Mouse (Mus musculus) frontal cortex, postnatal 25 days (tissue): ENCODE measurements at regions not wholly inside any gene's neighbourhood (a gene's known extent, or its start where the extent isn't known, plus 50 kb on each side); places are given as distances from the start of the nearest gene placed in this dataset.
"Not testable (repeated sequence)": the region's sequence is repeated elsewhere in the genome, so short reads cannot be mapped to it uniquely, and the experiment has no call there.

ENCODE experiments used
- DNase-seq, 2 experiments: peaks; one replicate each; pipeline ENCODE4 v3.0.0; 2022; ENCODE audit warnings: low spot score in 2 of 2

DNA sequence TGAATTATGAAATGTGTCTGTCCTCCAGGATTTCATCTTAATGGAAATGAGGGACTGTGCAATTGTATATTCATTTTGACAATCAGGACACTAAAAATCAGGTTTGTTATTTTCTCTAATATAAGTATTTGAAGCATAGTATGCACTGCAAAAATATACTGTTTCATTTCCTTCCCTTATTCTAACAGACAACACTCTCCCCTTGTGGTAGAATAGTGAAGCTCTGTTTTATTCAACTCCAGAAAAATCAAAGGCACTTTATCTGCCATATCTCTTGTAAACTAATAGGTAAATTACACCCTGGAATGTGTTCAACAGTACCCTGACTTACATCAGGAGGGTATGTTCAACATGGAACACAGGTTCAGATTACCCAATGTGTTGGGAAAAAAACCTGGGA is 137.7 kb upstream of the Zfp960 start:
- no peak for DNase-seq

DNA sequence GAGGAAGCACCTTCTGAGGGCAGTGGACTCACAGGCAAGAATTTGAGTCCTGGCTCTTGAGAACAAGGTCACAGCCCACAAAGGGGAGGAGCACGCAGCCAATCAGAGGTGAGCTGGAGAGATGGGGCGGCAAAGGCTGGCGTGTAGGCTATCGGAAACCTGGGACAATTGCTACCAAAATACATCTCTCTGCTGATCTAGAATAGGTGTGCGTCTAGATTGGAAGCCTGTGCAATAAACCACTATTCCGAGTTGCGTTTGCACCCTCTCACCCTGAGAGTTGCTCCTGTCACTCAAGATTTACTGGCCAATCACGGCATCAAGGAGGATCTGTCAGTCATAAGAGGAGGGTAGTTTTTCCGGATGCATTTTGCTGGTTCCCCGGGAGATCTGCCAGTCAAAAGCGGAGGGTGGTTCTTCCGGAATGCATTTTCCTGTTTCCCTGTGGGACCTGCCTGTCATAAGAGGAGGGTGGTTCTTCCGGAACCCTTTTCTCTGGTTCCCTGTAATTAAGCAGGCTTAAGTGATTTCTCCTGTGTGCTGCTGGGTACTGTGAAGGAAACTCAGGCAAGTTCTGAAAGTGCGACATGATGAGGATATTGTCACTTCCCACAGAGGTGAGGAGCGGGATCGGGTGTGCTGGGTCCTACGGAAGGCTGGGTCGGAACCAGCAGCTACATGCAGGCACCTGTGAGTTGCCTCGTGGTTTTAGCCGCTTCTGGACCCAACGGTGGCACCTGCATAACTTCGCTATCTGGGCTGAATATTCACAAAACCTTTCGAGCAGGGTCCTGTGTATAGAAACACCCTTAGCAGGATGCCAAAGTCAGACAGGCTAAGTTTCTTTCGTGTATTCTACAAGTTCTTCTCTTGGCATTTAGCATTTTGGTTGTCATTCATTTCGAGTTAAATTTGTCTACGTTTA is 112.6 kb upstream of the Zfp960 start:
- DNase-seq = peak; percentile 77 to 80

DNA sequence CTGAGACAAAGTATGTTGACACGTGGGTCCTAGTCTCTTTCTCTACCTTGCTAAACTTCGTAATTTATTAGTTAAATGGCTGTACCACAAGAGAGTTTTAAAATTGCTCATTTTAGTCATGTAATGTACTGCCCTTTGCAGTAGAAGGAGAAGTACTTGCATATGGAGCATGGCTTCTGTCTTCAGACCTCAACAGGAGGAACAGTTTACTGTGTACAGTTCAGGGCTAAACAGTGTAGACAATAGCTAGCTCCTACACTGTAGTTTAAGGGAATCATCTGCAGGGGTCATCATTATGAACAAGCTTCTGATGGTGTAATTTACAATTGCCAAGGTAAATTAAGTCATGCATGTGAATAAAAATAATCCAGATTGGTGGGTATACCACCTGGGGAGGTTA is 111.8 kb upstream of the Zfp960 start:
- not testable (repeated sequence) for DNase-seq

DNA sequence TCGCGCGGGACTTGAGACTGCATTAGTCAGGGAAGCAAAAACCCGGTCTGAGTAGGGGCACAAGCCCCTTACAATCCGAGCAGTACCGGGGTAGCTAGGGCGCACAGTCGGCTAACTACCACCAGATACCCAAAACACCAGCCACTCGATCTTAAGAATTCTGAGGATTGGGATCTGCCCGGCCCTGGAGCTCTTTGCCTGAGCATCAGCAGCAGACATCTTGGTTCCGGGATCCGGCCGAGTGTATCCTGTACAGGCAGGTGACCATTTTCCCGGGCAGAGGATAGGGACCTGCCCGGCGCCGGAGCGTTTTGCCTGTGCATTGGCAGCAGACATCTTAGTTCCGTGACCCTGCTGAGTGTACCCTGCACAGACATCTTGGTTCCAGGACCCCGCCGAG is 66.7 kb upstream of the Zfp960 start:
- not testable (repeated sequence) for DNase-seq

DNA sequence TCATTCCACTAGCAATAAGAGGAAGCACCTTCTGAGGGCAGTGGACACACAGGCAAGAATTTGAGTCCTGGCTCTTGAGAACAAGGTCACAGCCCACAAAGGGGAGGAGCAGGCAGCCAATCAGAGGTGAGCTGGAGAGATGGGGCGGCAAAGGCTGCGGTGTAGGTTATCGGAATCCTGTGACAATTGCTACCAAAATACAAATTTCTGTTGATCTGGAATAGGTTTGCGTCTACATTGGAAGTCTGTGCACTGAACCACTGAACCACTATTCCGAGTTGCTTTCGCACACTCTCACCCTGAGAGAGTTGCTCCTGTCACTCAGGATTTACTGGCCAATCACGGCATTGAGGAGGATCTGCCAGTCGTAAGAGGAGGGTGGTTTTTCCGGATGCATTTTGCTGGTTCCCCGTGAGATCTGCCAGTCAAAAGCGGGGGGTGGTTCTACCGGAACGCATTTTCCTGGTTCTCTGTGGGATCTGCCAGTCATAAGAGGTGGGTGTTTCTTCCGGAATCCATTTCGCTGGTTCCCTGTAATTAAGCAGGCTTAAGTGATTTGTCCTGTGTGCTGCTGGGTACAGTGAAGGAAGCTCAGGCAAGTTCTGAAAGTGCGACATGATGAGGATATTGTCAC is 59.2 kb upstream of the Zfp960 start:
- peak; percentile 54 to 65 for DNase-seq

DNA sequence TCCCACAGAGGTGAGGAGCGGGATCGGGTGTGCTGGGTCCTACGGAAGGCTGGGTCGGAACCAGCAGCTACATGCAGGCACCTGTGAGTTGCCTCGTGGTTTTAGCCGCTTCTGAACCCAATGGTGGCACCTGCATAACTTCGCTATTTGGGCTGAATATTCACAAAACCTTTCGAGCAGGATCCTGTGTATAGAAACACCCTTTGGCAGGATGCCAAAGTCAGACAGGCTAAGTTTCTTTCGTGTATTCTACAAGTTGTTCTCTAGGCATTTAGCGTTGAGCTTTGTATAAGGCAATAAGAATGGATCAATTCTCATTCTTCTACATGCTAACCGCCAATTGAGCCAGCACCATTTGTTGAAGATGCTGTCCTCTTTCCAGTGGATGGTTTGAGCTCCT is 58.6 kb upstream of the Zfp960 start:
- peak in 1 of 2 experiments; percentile 9 for DNase-seq
